Mouse (Mus musculus) B cell, adult 2 months (primary cell): Measurements from ENCODE around the gene C2cd3.

Experiments used
- DNase-seq, 2 experiments: peaks; one replicate each; pipeline ENCODE4 v3.0.0; 2022

The C2cd3 gene

DNA sequence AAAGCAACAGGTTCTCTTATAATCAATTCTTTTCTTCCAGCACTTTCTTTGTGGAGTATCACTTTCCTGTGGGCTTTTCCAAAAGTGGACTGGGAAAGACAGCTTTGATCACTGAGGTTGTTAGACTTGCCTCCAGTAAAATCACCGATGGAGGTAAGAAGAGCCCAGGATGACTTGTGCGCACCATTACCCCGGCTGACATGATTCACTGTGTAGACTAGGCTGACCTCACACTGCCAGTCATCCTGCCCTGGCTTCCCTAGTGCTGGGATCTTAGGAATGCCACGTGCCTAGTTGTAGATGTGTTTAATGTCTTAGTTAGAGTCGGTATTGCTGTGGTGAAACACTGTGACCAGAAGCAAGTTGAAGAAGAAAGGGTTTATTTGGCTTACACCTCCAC is 35.6 kb downstream of the C2cd3 start:
- no peak for DNase-seq

DNA sequence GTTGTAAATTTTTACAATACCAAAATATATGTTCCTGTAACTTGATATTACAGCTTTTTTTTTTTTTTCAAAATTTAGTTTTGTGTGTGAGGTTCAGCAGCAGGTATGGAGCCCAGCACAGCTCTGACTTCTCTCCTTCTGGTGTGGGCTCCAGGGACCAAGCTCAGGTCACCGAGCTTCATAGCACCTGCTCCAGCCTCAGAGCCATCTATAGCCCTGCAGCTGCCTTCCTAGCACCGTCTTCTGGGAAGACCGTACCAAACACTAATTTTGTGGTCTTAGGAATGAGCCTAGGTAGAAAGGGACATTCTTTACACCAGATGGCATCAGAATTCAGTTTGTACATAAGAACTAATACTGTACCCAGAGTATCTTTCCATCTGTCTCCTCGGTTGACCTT is 36.7 kb downstream of the C2cd3 start:
- DNase-seq, result no peak

DNA sequence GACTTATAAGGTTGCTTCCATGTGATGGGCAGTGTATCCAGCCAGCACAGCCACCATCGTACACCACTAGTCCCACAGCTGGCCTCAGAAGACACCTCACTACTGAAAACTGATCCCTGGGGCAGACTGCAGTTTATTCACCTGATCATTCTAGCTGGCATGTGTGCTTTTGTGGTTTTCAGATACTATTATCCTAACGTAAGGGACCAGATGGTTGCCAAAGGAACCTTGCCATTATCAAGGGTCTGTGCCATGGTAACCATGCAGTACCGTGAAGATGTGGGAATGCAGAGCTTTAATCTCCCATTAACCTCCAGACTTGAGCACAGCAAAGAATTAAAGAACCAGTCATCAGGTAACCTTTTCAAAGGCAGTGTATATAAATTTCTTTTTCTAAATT is 53.8 kb downstream of the C2cd3 start:
- no peak for DNase-seq

DNA sequence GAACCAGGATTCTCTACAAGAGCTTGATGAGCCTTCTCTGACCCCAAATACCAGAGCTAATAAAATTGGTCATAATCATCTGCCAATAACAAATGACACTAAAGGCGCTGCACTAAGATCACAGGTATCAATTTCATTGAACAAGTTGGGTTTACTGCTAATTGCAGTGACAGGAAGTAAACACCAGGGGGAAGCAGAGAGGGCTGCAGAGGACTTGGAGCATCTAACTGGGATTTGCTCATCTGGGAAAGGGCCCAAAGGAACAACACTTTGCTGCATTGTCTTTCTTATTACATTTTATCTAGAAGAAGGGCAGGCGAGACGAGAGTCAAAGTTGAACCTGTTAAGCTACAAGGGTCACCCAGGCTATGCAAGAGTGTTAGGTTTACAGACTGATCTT is 57.1 kb downstream of the C2cd3 start:
- DNase-seq, result peak; percentile 62

DNA sequence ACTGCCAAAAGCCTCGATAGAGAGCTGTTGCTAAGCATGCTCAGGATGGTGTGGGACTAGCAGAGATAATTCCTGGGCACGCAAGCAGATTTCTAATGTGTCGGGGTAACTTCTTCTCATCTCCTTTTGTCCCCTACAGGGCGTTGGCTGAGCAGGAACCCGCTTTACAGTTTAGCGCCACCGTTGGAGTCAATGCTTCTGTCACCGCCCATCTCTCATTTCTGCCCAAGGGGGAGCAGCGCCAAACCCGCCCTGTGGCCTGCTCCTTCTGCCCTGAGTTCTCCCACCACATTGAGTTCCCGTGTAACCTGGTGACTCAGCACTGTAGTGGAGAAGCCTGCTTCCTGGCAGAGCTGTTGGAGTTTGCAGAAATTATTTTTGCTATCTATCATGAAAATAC is 57.9 kb downstream of the C2cd3 start:
- DNase-seq, result no peak

DNA sequence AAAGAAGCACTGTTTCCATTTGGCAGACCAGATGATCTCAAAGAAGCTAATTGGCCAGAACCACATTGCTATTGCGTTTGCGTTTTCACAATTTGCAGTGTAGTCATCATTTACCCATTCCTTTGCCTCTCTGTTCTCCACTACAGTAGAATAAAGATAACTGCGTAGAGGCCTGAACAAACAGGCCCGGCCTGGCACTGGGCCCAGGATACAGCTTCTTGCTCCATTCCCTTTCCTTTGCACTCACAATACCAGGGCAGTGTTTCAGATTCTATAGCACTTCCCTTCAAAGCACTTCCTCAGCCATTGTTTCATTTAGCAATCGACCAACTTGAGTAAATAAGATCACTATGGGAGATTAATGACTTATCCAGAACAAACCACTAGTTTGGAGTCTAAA is 59.1 kb downstream of the C2cd3 start:
- DNase-seq, result no peak

DNA sequence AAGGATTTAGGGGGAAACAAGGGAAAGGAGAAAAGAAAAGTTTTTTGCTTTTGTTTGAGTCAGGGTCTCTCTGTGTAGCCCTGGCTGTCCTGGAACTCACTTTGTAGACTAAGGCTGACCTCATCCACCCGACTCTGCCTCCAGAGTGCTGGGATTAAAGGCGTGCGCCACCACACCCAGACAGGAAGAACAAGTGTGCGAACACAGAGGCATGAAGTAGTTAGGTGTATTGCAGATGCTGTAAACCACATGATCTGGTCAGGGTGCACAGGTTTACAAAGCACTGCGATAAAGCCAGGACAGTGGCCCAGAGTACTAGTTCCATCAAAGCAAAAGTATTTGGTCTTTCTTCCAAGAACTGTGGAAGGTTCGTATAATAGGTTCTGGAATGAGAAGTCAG is 61.3 kb downstream of the C2cd3 start:
- DNase-seq, result no peak

DNA sequence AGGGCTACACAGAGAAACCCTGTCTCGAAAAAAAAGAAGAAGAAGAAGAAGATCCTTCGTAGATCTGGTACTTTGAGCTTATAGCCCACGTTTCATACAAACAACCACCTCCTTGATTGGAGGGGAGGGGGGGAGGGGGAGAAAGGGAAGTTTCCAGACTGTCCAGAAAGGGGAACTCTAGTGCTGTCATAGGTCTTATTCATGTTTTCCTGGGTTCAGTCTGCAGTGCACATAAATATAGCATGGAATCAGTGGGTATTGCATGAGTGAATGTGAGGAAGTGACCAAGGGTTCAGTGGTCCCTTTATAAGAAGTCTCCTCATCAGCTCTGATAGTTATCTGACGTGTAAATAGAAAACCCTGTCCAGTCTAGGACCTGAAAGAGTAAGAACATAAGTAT is 71.7 kb downstream of the C2cd3 start:
- DNase-seq, result no peak

DNA sequence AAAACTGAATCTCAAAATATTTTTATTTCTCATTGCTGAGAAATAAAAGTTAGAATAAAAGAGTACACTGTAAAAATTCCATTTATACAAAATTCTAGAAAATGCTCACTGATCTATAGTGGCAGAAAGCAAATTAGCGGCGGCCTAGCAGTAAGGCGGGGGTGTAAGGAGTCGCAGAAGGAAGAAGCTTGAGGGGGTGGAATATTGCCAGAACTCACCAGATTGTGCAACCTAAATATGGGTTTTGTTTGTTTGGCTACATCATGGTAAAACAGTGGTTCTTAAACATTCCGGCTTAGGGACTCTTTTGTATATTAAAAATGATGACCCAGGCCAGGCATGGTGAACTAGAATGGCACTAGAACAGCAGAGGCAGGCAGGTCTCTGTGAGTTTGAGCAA is 74.2 kb downstream of the C2cd3 start:
- DNase-seq, result no peak

DNA sequence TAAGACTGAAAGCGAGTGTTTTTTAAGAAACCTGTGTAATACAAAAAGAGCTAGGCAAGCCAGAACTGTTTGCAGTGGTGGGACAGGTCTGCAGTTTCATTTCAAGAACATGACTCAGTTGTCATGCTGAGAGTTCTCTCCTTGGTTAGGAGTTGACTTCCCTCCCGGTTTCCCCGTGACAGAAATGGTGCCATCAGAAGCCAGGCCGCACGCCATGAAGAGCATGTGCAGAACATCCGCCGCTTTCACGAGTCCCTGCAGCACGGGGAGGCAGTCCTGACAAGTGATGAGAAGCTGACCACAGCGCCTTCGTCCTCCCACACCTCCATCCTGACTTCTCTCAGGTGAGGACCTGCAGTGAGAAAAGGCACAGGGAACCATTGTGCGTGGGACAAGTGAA is 76.5 kb downstream of the C2cd3 start:
- no peak for DNase-seq

DNA sequence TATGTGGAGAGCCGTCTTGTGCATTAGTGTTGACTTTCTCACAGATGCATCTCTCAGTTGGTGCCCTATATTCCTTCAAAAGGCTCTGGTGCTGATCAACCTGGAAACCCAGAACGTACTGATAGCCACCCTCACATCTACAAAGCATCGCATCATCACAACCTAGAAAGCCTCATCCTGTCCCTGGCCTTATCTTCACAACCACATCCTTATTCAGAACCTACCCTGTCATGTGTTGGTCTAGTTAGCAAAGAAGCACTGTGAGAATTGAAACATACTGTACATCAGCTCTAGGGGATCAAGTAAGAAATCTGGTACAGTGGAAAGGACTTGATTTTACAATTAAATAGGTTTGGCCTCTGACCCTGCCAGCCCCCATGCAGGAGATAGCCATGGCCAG is 77.0 kb downstream of the C2cd3 start:
- DNase-seq, result no peak

DNA sequence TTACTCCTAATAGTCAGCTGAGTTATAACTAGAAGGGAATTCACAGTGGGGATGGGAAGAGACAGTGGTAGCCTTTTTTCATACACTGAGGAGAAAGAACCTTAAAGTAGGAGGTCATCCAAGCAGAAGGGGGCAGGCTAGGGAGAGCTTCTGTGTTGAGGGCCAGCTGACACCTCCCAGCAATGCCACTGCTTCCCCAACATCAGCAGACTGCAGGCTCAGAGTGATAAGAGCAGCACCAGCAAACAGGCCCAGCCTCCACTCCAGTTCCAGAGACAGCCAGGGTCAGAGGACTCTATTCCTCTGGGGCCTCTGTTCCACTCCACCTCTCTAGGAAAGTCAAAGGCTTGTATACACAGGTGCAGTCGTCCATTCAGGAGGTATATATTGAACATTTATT is 86.1 kb downstream of the C2cd3 start:
- no peak for DNase-seq

DNA sequence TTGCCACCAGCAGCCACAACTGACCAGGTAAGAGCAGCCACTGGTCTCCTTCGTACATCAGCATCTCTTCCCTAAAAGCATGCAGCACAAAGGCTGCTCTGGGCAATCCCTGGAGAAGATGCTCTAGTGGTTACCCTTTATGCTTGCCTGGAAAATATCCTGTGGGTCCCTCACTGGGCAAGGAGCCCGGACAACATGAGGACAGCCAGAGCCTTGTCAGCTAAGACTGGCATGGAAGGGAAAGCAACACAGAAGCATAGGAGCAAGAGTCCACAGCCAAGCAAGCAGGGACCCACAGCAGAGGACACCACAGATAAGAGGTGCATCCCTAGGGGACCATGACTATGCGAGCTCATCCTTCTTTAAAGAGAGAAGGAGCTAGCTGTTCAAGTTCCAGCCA is 87.8 kb downstream of the C2cd3 start:
- no peak for DNase-seq

DNA sequence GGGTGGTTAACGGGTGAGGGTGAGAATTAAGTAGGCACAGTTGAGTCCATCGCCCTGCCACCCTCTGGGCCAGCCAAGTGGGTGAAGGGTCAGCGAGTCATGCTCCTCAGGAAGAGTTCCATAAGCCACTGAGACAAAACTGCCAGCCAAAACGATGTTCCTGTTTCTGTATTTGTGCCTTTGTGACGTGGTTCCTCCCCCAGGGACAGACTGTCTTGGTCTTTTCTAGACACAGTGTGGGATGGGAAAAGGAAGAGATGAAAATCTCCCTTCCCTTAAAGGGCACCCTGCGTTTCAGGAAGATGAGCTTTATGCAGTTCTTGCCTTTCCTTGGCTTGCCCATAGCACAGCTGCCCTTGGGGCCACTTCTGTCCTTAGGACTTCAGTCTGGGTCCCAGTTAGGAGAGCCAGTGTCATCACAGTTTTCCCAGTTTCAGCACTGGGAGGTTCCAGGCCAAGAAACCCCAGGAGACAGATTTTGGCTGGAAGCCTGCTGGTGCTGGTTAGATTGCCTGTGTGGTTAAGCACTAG is 89.7 kb downstream of the C2cd3 start:
- DNase-seq, result no peak

DNA sequence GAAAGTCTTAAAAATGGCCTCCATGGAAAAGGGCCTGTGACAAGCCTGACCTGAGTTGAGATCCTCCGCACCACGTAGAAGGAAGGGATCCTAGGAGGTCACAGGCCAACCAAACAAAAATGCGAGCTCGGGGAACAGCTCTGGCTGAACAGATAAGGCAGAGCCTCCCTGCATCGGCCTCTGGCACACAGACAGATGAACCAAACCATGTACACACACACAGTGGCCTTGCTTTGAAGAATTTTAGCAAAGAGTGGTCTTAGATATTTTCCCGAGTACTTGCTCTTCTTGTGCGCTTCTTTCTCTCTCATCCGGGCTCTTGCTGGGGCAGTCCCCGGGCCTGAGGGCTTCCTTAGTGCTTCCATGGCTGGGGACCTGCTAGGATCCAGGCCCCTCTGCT is 91.2 kb downstream of the C2cd3 start:
- DNase-seq, result no peak

DNA sequence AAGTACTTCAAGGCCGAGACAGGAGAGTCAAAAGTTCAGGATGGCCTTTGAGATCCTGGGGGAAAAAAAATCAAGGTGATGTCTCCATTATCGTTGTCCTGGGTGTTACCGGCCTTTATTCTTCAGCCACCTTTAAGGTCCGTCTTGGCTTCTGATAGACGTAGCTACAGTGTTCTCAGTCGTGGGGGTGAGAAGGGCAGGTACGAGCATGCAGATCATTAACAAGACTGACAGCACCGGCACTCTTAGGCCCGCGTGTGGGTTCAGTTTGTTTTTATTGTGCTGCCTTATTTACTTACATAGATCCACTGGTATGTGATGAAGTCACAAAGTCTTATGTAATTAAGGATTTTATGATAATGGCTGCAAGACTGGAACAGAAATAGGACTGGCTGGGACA is 91.7 kb downstream of the C2cd3 start:
- no peak for DNase-seq

DNA sequence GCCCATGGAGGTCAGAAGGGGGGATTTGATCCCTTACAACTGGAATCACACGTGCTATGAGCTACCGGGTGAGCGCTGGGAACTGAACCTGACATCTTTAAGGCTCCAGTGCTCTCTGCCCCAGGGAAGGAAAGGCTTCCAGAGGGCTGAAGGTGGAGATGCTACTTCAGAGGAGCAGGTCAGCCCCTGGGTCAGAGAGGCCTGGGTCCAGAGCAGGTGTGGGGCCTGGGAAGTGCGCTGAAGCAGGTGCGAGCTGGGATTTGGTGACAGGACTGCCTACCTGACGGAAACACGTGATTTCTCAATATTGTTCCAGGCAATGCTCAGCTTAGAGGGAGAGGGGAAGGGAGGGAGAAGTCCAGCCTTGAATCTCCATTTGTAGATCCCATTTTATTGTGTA is 92.2 kb downstream of the C2cd3 start:
- no peak for DNase-seq

DNA sequence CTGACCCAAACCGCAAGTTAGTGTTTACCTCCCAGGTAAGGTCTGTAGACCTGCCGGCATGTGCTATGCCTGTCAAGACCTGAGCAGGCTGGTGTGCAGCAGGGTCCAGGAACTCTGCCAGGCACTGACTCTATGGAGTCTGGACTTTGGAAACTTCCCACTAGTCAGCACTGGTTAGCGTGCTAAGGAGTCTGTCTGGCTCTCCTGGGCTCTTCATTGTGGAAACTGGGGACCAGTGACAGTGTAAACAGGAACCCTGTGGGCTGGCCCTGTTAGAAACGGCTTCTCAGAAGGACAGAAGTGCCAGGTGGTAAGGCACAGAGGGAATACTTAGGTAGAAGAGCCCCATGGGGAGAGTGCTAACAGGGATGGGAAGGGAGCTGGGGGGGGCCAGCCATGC is 93.2 kb downstream of the C2cd3 start:
- no peak for DNase-seq

DNA sequence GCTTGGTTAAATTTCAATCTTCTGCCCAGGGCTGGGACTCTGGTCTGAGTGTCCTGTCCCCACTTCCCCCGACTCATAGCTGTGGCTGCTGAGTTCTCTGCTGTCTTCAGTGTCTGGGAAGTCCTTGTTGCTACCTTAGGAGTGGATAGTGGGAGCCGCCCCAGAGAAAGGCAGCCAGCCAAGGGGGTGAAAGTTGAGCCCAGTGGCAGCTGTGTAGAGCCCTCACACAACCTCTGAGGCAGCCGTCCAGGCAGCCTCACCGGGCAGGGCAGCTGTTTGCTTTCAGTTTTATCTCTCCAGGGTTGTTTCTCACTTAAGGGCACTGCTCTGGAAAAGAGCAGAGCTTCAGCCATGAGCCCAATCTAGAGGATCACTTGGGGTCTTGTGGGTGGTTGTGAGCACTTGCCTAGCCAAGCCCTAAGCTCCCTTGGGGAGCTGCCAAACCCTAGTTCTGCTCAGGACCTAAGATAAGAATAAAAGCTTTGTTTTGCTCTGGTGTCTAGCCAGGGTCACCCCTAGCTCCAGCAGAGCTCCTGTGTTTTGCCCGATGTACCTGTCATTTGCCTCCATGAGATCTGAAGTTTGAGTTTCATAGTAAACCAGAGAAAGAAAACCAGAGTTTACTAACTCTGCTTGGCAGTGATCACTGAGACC is 93.8 kb downstream of the C2cd3 start:
- DNase-seq, result no peak

DNA sequence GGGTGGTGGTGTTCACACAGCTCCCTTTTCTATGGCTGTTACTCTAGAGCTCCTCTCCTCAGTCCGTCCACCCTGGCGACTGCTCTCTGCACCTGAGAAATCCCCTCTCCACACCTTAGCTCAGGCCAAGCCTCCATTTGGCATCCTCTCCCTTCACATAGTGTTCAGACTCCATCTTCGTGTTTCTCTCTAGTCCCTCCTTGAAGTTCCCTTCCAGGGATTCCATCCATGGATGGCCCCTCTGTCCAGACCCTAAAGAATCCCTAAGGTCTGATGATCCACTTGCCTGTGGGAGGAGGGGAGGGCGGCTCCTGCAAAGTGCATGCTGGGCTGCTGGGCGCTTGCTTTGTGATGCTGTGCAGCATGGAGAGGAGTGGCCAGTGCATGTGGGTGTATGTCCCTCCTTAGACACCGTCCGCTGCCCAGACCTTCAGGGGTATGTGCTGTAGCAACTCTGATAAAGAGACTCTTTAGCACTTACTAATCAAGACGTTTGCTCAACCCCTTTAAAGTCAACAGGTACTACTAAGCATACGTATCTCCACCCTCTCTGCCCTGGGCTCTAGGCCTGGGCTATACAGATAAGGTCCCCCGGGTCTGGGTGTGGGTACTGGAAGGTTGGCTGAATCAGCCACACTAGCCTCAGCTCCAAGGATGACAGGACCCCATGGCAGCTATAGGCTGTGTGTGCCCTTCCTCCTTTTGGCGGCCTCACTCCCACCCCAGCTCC is 94.9 kb downstream of the C2cd3 start:
- no peak for DNase-seq

DNA sequence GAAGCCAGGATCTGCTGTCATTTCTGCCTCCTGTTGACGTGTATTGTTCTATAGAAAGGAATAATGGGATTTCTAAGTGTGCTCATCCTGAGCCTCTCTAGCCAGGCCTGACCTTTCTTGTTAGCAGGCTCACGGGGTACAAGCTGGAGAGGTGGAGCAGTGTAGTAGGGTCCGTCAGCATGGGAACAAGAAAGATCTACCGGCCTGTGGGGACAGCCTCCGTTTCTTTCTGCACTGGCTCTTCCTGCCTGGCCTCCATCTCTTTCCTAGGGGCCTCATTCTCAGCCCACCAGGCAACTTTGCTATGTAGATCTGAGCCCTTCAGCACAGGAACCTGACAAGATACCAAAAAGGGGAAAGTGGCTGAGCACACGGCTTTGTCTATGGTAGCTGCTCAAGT is 96.7 kb downstream of the C2cd3 start:
- no peak for DNase-seq

DNA sequence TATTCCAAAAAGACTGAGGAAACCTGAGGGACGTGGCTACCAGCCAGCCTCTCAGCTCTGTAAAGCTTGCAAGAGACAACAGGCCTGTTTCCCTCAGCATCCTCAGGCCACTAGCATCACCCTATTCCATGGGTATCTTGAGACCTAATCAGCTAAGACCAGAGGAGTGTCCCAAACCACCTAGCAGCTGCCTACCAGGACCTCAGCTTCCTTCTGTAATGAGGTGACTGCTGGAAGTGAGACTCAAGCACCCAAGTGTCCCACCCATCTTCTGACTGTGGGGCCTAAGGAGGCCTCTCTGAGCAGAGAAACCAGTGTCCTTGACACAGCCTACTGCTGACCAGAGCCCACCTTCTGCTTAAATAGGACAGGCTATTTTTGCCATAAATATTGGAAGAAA is 97.5 kb downstream of the C2cd3 start:
- no peak for DNase-seq

DNA sequence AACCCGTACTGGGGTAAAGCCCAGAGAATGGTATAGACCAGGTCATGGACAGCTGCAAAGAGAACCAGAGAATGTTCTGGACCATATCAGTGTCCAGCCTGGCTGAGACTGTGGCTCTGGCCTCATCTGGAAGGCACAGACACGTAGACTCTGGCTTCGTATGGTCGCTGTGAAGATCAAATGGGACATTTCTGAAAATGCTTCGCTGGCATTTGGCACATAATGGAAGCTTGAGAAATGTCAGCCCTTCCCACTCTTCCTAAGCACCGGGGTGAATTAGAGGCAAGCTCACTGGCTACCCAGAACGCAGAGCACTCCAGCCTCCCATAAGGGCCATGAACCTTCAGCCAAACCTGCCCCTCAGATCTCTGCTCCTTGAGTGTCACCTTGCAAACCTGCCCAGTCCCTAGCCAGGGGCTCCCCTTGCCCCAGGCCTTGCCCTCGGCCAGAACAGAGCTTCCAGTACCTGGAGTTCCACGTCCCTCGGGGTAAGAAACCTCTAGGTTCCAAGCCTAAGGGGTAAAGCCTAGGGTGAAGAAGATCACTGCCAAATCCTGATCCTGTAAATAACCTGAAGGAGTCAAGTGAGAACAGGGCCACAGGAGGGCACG is 98.9 kb downstream of the C2cd3 start:
- DNase-seq, result no peak

DNA sequence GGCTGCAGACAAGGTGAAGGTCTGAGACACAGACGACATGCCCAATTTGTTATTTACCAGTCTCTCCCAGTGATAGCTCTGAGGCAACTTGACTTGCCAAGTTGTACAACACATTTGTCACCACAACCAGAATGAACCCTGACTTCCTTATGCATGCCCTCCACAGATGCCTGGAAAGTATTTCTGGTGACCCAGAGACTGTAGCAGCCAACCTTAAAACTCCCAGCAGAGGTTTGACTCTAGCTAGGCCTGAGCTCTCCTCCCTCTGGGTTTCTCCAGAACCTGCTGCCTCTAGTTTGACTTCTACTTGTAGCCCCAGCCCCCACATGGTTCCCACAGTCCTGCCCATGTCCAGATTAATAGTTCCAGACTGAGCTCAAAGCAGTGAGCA is 99.4 kb downstream of the C2cd3 start:
- DNase-seq, result no peak

DNA sequence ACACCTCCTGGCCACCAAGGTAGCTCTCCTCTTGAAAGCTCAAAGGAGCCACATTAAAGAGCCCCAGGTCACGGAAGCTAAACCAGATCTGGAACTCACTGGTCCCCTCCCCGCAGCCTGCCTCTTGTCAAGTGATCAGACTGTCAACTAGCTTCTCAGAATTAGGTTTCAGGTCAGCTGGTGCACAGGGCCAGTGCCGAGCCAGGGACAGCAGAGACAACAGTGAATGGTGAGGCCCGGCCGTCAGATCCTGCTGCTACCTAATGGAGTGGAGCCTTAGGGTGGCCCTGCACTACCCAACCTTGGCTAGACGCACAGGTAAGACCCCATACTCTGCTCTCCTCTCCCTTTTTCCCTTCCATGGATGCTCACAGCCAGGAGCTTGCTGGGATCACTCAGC is 100.7 kb downstream of the C2cd3 start, which contains the start of gene Ucp3:
TSS of gene Ucp3 (plus strand) at position 214 of the 400 bp plus-strand sequence.
- DNase-seq, result no peak
